Mouse (Mus musculus): ENCODE results near the gene Obsl1. TPM values are rescaled to one million over a fixed set of nuclear protein-coding genes. Genes with fewer than 3 reads are reported as not detected.

The Obsl1 gene
- polyA plus RNA-seq, 1 experiment from 2014 or later = 25.8 TPM

- no peak overlapping the region for H3K4me2 ChIP-seq (replicated peaks; ENCODE audit: low read depth, low read length)
- H3K27ac ChIP-seq (ENCODE audit: low read length) = no peak overlapping the region
- H3K9ac ChIP-seq (replicated peaks; ENCODE audit: low read depth) = no peak overlapping the region
- no peak for TF ChIP-seq EP300 (IDR thresholded peaks at IDR 0.05)
- no peak for TF ChIP-seq CTCF (IDR thresholded peaks at IDR 0.05)
- no peaks in the 10 kb centered on the region for H3K27me3 ChIP-seq (replicated peaks; ENCODE audit: insufficient read depth, low read length)
- no peaks in the 10 kb centered on the region for H3K9me3 ChIP-seq (ENCODE audit: low read length)
- no peaks in the 10 kb centered on the region for H3K4me1 ChIP-seq (ENCODE audit: insufficient read depth, low read depth, low read length)
- no peak for DNase-seq (ENCODE audit: low spot score)
- WGBS = 85% methylated on average over 19 of the region's 19 CpGs
- ATAC-seq = no peak
- H3K4me3 ChIP-seq (ENCODE audit: low read depth, low read length) = no peak overlapping the region
- H3K36me3 ChIP-seq (ENCODE audit: insufficient read depth, low read length) = peaks cover 19% of the 10 kb centered on the region; the same call in 1 of the 2 replicates
Observed at GRCm38 (mm10) chr1:75533325-75534252, 27.3 kb upstream of the Obsl1 start.

DNA sequence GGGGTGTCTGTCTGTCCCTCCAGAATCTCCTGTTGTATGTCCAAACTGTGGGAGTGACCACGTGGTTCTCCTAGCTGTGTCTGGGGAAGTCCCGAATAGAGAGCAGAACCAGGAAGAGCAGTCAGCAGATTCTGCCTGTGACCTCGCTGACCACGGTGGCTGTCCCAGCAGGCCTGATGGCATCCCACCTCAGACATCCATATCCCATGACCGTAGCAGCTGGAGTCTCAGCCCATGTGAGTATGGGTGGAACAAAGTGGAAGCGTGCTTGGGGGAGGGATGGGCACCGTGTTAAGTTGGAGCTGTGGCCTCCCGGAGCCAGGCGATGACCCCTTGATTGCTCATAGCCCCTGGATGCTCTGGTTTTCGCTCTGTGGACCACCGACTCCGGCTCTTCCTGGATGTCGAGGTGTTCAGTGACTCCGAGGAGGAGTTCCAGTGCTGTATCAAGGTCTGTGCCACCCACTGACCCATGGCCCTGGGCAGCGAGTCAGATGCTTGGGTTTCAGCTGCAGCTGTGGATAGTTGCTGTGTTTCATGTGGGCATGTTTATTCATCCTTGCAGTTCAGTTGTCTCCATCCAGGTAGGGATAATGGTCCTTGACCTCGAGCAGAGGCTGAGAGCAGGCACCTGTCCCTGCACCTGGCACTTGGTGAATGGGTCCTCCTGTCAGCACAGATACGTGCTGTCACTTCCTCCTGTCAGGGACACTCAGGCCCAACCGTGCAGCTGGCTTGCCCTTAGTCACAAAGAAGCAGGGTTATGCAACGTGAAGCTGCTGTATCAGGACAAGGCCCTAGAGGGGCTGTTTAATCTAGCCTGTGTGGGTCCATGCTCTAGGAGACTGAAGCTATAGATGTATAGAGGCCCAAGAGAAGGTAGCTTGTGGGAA lies 26.3 kb upstream of the Obsl1 start:
- ATAC-seq (no peak), DNase-seq (ENCODE audit: low spot score) (no peak)
- H3K27ac ChIP-seq (ENCODE audit: low read length) = no peak overlapping the region
- WGBS = 86% methylated on average over 19 of the region's 19 CpGs
- H3K9ac ChIP-seq (replicated peaks; ENCODE audit: low read depth) = no peak overlapping the region
- H3K4me3 ChIP-seq (ENCODE audit: low read depth, low read length) = no peak overlapping the region
- TF ChIP-seq CTCF (IDR thresholded peaks at IDR 0.05) (no peak), EP300 (IDR thresholded peaks at IDR 0.05) (no peak)
- H3K9me3 ChIP-seq (ENCODE audit: low read length) = no peaks in the 10 kb centered on the region
- no peaks in the 10 kb centered on the region for H3K27me3 ChIP-seq (replicated peaks; ENCODE audit: insufficient read depth, low read length)
- peaks cover 20% of the 10 kb centered on the region for H3K36me3 ChIP-seq (ENCODE audit: insufficient read depth, low read length)
- no peak overlapping the region for H3K4me2 ChIP-seq (replicated peaks; ENCODE audit: low read depth, low read length)
- H3K4me1 ChIP-seq (ENCODE audit: insufficient read depth, low read depth, low read length) = no peaks in the 10 kb centered on the region

DNA sequence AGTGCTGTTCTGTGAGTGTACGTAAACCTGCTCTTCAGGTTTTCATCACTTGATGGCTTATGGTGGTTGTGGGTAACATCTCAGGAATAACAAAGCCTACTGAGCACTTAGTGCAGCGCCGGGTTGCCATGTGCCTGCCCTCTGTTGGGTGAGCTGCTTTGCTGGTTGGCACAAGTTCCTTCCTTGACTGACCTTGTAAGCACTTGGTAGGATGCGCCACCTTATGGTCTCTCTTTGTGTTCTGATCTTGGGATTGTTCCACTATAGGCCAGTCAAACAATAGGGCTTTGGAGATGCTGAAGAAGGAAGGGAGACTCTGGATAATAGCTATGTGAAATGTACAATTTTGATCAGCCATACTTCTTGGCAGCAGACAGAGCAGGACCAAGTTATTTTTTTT lies 24.3 kb upstream of the Obsl1 start:
- TF ChIP-seq EP300 (IDR thresholded peaks at IDR 0.05) (no peak), CTCF (IDR thresholded peaks at IDR 0.05) (peak; percentile 63)
- ATAC-seq (no peak), DNase-seq (ENCODE audit: low spot score) (no peak)
- Histone ChIP-seq H3K4me1 (ENCODE audit: insufficient read depth, low read depth, low read length) (no peaks in the 10 kb centered on the region), H3K9ac (replicated peaks; ENCODE audit: low read depth) (no peak overlapping the region), H3K9me3 (ENCODE audit: low read length) (no peaks in the 10 kb centered on the region), H3K27ac (ENCODE audit: low read length) (no peak overlapping the region), H3K4me2 (replicated peaks; ENCODE audit: low read depth, low read length) (no peak overlapping the region), H3K27me3 (replicated peaks; ENCODE audit: insufficient read depth, low read length) (no peaks in the 10 kb centered on the region), H3K36me3 (ENCODE audit: insufficient read depth, low read length) (peaks cover 29% of the 10 kb centered on the region), H3K4me3 (ENCODE audit: low read depth, low read length) (no peak overlapping the region)
- WGBS = 59% methylated on average over 4 of the region's 4 CpGs

GRCm38 (mm10) chr1:75524679-75525078 lies 18.4 kb upstream of the Obsl1 start:
- Histone ChIP-seq H3K9ac (replicated peaks; ENCODE audit: low read depth) (no peak overlapping the region), H3K27ac (ENCODE audit: low read length) (no peak overlapping the region), H3K4me2 (replicated peaks; ENCODE audit: low read depth, low read length) (no peak overlapping the region), H3K36me3 (ENCODE audit: insufficient read depth, low read length) (peaks cover 16% of the 10 kb centered on the region), H3K27me3 (replicated peaks; ENCODE audit: insufficient read depth, low read length) (no peaks in the 10 kb centered on the region), H3K4me1 (ENCODE audit: insufficient read depth, low read depth, low read length) (peaks cover 5% of the 10 kb centered on the region; the same call in 1 of the 2 replicates), H3K4me3 (ENCODE audit: low read depth, low read length) (no peak overlapping the region), H3K9me3 (ENCODE audit: low read length) (no peaks in the 10 kb centered on the region)
- ATAC-seq (no peak), DNase-seq (ENCODE audit: low spot score) (no peak)
- 86% methylated on average over 7 of the region's 7 CpGs for whole genome bisulfite sequencing
- no peak for TF ChIP-seq CTCF (IDR thresholded peaks at IDR 0.05)
- TF ChIP-seq EP300 (IDR thresholded peaks at IDR 0.05) = no peak

DNA sequence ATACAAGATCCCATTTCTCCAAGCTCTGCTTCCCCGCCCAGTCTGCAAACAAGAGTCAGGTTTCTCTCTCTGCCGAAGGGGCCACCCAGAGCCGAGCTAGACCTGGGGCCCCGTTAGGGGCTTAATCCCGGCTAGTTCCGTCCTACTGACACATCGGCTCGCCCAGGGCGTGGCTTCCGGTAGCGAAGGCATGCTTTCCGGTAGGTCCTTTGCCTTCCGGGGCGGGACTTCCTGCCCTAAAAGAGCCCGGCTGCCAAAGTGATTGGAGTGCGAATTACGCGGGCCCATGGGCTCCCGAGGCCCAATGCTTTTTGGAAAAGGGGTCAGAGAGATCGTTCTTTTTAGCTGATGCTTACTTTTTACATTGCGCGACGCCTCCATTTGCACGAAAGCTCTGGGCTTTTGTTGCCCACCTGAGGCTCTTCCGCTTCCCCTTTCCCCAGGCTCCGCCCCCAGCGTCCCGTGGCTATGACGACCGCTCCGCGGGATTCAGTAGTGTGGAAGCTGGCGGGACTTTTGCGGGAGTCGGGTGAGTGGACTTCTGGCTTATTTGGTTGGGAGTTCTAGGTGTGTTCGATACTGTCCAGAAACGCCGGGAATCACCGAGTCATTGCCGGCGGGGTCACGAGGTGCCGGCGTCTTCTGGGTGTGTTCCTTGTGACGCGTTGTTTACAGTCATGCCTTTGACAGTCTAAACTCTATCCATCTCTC lies 15.2 kb upstream of the Obsl1 start, which contains the start of gene Stk11ip:
TSS of gene Stk11ip (plus strand) at position 209 of the 711 bp plus-strand sequence.
- peak within 1 kb of the TSS; percentile 47 for H3K9ac ChIP-seq (replicated peaks; ENCODE audit: low read depth)
- H3K4me1 ChIP-seq (ENCODE audit: insufficient read depth, low read depth, low read length) = peaks cover 6% of the 10 kb centered on the region; the same call in 1 of the 2 replicates
- peaks cover 7% of the 10 kb centered on the region for H3K36me3 ChIP-seq (ENCODE audit: insufficient read depth, low read length)
- no peaks in the 10 kb centered on the region for H3K9me3 ChIP-seq (ENCODE audit: low read length)
- peak within 1 kb of the TSS; percentile 60 for H3K4me3 ChIP-seq (ENCODE audit: low read depth, low read length)
- peak within 1 kb of the TSS; percentile 53 for H3K4me2 ChIP-seq (replicated peaks; ENCODE audit: low read depth, low read length)
- H3K27ac ChIP-seq (ENCODE audit: low read length) = peak within 1 kb of the TSS; percentile 89
- under 1% methylated on average over 46 of the region's 46 CpGs for WGBS
- no peaks in the 10 kb centered on the region for H3K27me3 ChIP-seq (replicated peaks; ENCODE audit: insufficient read depth, low read length)
- TF ChIP-seq EP300 (IDR thresholded peaks at IDR 0.05) (peak; percentile 76), CTCF (IDR thresholded peaks at IDR 0.05) (no peak)
- ATAC-seq (peak; percentile 98), DNase-seq (ENCODE audit: low spot score) (peak; percentile 98)

All from lung, postnatal 0 days (tissue).